Mouse (Mus musculus) liver, embryonic 16.5 days (tissue): Measurements from ENCODE around the gene Slc6a20a. TPM values are rescaled to one million over a fixed set of nuclear protein-coding genes. Genes with fewer than 3 reads are reported as not detected.
A peak's percentile ranks its signal among the peaks of the same experiment; 100 is the strongest.
"Not testable (repeated sequence)": the region's sequence is repeated elsewhere in the genome, so short reads cannot be mapped to it uniquely, and the experiment has no call there.

Experiments used
- ATAC-seq: fragments of 200-750 bp; cut with Nextera tagmentation; 2 replicates; pipeline ENCODE4 v1.8.0; 2017; ENCODE audit warnings: low read depth, mild to moderate bottlenecking, moderate number of reproducible peaks, moderate library complexity
- H3K27ac ChIP-seq: fragments of 300-500 bp; sonication (generic); 2 replicates; pipeline ENCODE4 v1.5.1; 2014; ENCODE audit warnings: mild to moderate bottlenecking, low read length
- H3K27me3 ChIP-seq: fragments of 300-500 bp; sonication (generic); 2 replicates; pipeline ENCODE4 v1.6.1; 2014; ENCODE audit warnings: low read depth, low read length, mixed read lengths; ENCODE audit not compliant: control insufficient read depth, insufficient read depth
- H3K36me3 ChIP-seq: fragments of 300-500 bp; sonication (generic); 2 replicates; pipeline ENCODE4 v1.6.1; 2014; ENCODE audit warnings: mild to moderate bottlenecking; ENCODE audit not compliant: control insufficient read depth, insufficient read depth
- H3K4me1 ChIP-seq: fragments of 300-500 bp; sonication (generic); 2 replicates; pipeline ENCODE4 v1.6.1; 2014; ENCODE audit warnings: low read depth, low read length, mixed read lengths; ENCODE audit not compliant: control insufficient read depth
- H3K4me2 ChIP-seq: fragments of 300-500 bp; sonication (generic); 2 replicates; pipeline ENCODE4 v1.6.1; 2014; ENCODE audit warnings: low read depth, low read length, mixed read lengths
- H3K4me3 ChIP-seq: fragments of 300-500 bp; sonication (generic); 2 replicates; pipeline ENCODE4 v1.5.1; 2014; ENCODE audit warnings: low read depth, mild to moderate bottlenecking, low read length
- H3K9ac ChIP-seq: fragments of 300-500 bp; sonication (generic); 2 replicates; pipeline ENCODE4 v1.6.1; 2014; ENCODE audit warnings: low read depth, low read length
- H3K9me3 ChIP-seq: fragments of 300-500 bp; sonication (generic); replicated peaks from 2 replicates; pipeline ENCODE4 v1.6.1; 2016; ENCODE audit warnings: low read length; ENCODE audit not compliant: control insufficient read depth
- WGBS: fragments of 180-500 bp; shearing (Covaris S2); extraction: QIAGEN DNeasy Blood & Tissue Kit; methylation state at CpG from one replicate; pipeline ENCODE4 v1.1.7; 2014; ENCODE audit not compliant: insufficient replicate concordance; 5-methylcytosine and 5-hydroxymethylcytosine counted together
- polyA plus RNA-seq: library from polyadenylated mRNA; unstranded; fragments of >200 nt; fragmentation: Nextera tagmentation; extraction: Ambion mirVana; gene quantifications from 2 replicates; pipeline ENCODE4 v1.2.1, GENCODE M21; 2015

Slc6a20a gene
- polyA plus RNA-seq, 1 experiment from 2014 or later: 3.4 TPM

DNA sequence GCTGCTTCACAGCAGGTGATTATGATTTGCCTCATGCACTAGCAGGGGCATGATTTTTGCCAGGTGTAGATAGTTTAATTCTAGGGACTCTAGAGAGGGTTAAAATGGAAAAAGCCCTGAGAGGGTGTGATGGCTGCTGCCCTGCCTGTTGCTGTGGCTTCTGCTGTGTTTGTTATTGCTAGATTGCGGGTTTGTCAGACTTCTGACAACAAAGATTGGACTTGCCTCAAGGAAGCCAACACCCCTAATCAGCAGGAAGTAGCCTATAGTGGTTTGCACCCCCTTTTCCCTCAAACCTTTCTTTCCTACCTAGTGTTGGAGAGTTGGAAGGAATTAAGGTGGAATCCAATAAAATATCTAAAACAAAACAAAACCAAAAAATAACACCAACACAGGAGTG is 9.5 kb upstream of the Slc6a20a start:
- WGBS: 30% methylated on average over 1 of the region's 1 CpGs
- H3K36me3 ChIP-seq: no peaks in the 10 kb centered on the region
- ATAC-seq: no peak
- no peak overlapping the region for H3K4me3 ChIP-seq
- no peaks in the 10 kb centered on the region for H3K9me3 ChIP-seq
- no peak overlapping the region for H3K4me2 ChIP-seq
- H3K27me3 ChIP-seq: no peaks in the 10 kb centered on the region
- H3K4me1 ChIP-seq: no peaks in the 10 kb centered on the region
- H3K9ac ChIP-seq: no peak overlapping the region
- no peak overlapping the region for H3K27ac ChIP-seq

DNA sequence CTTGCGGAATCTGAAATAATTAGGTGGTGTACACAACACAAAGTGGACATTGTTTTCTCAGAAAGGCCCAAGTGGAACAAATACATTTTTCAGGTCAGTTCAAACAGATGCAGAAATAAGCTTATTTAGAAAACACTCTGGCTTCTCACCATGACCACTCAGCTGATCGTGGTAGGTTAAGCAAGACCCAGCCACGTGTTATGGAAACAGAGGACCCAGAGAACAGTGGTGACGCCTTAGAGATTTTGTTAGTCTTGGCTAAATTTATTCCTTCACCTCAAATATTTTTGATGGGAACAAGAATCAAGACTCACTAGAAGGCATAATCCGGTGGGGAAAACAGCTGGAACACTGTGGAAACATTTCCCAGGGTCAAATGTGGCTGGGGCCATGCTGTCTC is 7.5 kb upstream of the Slc6a20a start:
- Histone ChIP-seq H3K4me1 (no peaks in the 10 kb centered on the region), H3K4me3 (no peak overlapping the region), H3K36me3 (no peaks in the 10 kb centered on the region), H3K27ac (no peak overlapping the region), H3K4me2 (no peak overlapping the region), H3K27me3 (no peaks in the 10 kb centered on the region), H3K9me3 (no peaks in the 10 kb centered on the region), H3K9ac (no peak overlapping the region)
- 72% methylated on average over 5 of the region's 5 CpGs for WGBS
- no peak for ATAC-seq

DNA sequence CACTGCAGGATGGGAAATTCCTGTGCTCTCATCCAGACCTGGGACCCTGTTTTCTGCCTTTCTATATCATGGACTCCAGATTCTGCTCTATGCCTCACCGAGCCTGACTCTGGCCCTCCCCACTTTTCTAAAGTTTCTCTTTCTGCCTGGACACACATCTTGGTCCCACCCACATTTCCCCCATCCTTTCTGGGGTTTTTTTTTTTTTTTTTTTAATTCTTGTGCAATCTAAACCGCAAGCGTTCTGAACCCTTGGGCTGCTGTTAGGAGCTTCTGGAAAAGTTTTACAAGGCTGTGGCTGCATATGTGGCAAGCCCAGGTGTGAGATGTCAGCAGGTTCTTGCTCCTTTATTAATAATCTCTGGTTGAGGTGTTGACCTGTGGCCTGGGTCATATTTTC is 5.0 kb upstream of the Slc6a20a start:
- 26% methylated on average over 3 of the region's 3 CpGs for WGBS
- H3K27ac ChIP-seq: no peak overlapping the region
- H3K27me3 ChIP-seq: peaks cover 17% of the 10 kb centered on the region
- H3K4me3 ChIP-seq: no peak overlapping the region
- no peaks in the 10 kb centered on the region for H3K9me3 ChIP-seq
- ATAC-seq: no peak
- H3K9ac ChIP-seq: no peak overlapping the region
- peaks cover 8% of the 10 kb centered on the region for H3K4me1 ChIP-seq
- no peaks in the 10 kb centered on the region for H3K36me3 ChIP-seq
- H3K4me2 ChIP-seq: no peak overlapping the region

DNA sequence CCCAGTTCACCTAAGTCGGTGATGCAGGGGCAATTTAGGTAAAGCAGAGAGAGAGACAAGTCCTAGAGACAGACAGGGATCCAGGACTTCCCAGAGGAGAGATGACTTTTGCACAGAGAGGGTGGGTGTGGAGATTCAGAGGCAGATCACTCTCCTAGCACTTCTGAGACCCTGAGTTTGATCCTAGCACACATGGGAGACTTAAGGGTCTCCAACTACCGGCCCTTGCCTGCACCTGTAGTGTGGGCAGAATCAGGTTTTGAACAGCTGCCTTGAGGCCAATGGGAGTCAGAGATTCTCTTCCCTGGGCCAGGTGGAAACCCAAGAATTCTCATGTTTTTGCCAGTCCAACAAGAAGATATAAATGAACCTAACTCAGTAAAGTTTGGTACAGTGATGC is 513 bp upstream of the Slc6a20a start:
- Histone ChIP-seq H3K9me3 (no peaks in the 10 kb centered on the region), H3K4me2 (peak overlapping the region; percentile 90), H3K4me3 (peak overlapping the region; percentile 79), H3K36me3 (no peaks in the 10 kb centered on the region), H3K27me3 (peaks cover 40% of the 10 kb centered on the region), H3K9ac (peak overlapping the region; percentile 83), H3K27ac (no peak overlapping the region), H3K4me1 (peaks cover 16% of the 10 kb centered on the region)
- WGBS: 31% methylated on average over 2 of the region's 2 CpGs
- ATAC-seq: no peak

DNA sequence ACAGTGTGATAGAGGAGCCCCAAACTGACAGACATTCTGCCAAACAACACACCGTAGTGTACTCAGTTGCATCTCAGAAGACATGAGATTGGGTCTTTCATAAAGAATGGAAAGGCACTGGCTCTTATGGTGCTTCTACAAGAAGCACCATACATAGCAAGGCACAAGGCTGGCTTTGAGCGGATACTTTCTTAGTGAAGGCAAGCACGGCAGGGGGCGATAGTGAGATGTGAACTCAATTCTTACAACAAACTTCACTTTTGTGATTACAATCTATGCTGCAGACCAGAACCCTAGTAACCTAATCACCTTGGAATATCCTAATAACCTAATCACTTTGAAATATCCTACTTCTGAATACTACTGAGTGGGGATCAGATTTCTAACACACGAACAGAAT is 13.0 kb downstream of the Slc6a20a start:
- no peaks in the 10 kb centered on the region for H3K27me3 ChIP-seq
- no peaks in the 10 kb centered on the region for H3K36me3 ChIP-seq
- H3K27ac ChIP-seq: no peak overlapping the region
- no peaks in the 10 kb centered on the region for H3K4me1 ChIP-seq
- no peak for ATAC-seq
- H3K9ac ChIP-seq: no peak overlapping the region
- no peak overlapping the region for H3K4me2 ChIP-seq
- WGBS: 32% methylated on average over 5 of the region's 5 CpGs
- H3K9me3 ChIP-seq: no peaks in the 10 kb centered on the region
- no peak overlapping the region for H3K4me3 ChIP-seq

DNA sequence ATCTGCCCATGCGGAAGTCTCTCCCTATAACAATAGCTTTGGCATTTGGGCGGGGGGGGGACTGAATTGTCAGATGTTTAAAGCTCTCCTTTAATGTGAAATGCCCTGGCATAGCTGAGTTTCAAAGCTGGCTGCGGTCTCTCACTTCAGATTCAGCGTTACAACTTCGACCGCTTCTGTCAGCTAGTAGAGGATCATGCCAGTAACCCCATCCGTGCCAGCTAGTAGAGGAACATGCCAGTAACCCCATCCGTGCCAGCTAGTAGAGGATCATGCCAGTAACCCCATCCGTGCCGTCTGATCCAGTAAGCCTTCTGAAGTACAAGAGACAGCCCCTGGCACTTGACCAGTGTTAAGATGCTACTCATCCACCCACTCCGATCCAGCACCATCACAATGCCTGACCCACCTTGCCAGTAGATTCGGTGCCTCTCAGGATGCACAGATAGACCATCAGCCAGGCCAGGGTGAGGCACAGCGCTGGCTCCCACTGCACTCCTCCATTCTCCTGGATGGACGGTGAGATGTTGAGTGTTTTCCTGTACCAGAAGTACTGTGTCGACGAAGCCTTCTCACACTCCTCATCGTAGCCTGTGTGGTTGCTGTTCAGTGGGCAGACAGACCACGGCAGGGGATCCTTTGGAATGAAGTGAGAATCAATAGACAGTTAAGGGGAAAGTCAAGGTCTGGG is 18.6 kb downstream of the Slc6a20a start:
- H3K4me2 ChIP-seq, H3K4me3 ChIP-seq, H3K36me3 ChIP-seq, H3K9me3 ChIP-seq, H3K4me1 ChIP-seq, H3K9ac ChIP-seq, H3K27ac ChIP-seq, ATAC-seq, H3K27me3 ChIP-seq: not testable (repeated sequence)
- WGBS: 72% methylated on average over 17 of the region's 18 CpGs

DNA sequence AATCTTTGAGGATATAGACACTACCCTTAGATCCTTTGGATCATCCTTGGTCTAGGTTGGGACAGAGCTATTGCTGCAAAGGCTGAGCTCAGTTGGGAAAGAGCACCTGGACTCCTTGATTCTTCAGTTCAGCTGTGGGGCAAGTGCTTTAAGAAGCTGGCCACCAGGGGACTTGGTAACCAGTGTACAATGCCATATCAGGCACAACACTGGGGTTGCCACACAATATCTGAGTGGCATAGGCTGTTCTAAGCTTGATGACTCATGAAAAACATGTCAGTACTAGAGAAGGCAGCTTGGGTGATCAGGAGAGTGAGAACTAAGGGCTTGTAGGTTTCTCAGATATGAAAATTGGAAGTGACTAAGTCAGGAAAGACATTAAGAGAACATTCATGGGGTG is 19.7 kb downstream of the Slc6a20a start:
- Histone ChIP-seq H3K4me2 (no peak overlapping the region), H3K4me3 (no peak overlapping the region), H3K27ac (no peak overlapping the region), H3K9me3 (no peaks in the 10 kb centered on the region), H3K36me3 (no peaks in the 10 kb centered on the region), H3K9ac (no peak overlapping the region), H3K4me1 (no peaks in the 10 kb centered on the region), H3K27me3 (no peaks in the 10 kb centered on the region)
- ATAC-seq: no peak

DNA sequence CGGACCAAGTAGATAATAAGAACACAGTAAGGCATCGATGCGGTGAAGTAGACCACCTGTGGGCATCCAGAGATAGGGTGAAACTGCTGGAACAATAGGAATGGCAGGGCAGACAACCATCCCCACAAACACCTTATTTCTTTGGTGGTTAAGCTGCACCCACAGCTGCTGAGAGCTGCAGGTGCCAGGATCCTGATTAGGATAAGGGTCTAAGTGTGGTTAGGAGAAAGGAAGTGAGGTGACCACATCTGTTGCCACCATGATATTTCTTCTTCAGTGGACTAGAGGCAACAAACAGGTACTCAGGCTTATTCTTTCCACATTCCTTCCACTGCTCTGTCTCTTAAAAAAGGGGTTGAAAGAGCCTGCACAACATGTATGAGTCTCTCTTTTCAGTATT is 21.2 kb downstream of the Slc6a20a start:
- H3K4me1 ChIP-seq: no peaks in the 10 kb centered on the region
- no peak for ATAC-seq
- whole genome bisulfite sequencing: 21% methylated on average over 3 of the region's 3 CpGs
- no peaks in the 10 kb centered on the region for H3K36me3 ChIP-seq
- H3K9me3 ChIP-seq: no peaks in the 10 kb centered on the region
- H3K4me2 ChIP-seq: no peak overlapping the region
- H3K4me3 ChIP-seq: no peak overlapping the region
- no peaks in the 10 kb centered on the region for H3K27me3 ChIP-seq
- H3K27ac ChIP-seq: no peak overlapping the region
- no peak overlapping the region for H3K9ac ChIP-seq

DNA sequence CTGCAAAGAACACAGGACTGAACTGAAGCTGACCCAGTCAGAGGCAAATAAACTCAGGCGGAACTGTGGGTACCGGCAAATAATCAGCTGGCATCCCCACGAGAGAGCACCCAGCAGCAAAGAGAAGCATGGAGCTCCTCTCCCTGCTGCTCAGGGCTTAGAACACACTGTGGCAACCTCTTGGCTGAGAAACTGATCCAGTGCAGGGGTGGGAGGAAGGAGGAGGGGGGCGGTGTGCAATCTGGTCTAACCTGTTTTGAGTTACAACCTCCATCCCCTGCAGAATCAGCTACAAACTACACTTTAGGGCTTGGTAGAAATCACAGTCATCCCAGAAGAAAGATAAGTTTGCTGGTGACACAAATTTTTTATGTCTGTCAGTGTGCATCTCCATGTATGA is 27.3 kb downstream of the Slc6a20a start:
- H3K4me3 ChIP-seq: no peak overlapping the region
- no peak for ATAC-seq
- 64% methylated on average over 4 of the region's 4 CpGs for WGBS
- no peak overlapping the region for H3K9ac ChIP-seq
- no peak overlapping the region for H3K4me2 ChIP-seq
- no peaks in the 10 kb centered on the region for H3K9me3 ChIP-seq
- no peak overlapping the region for H3K27ac ChIP-seq
- no peaks in the 10 kb centered on the region for H3K27me3 ChIP-seq
- no peaks in the 10 kb centered on the region for H3K4me1 ChIP-seq
- no peaks in the 10 kb centered on the region for H3K36me3 ChIP-seq
